Mouse (Mus musculus): Measurements from ENCODE around the gene Heatr5b. TPM values are rescaled to one million over a fixed set of nuclear protein-coding genes. Genes with fewer than 3 reads are reported as not detected.

Gene Heatr5b
- polyA plus RNA-seq, 1 experiment = 32.8 TPM

DNA sequence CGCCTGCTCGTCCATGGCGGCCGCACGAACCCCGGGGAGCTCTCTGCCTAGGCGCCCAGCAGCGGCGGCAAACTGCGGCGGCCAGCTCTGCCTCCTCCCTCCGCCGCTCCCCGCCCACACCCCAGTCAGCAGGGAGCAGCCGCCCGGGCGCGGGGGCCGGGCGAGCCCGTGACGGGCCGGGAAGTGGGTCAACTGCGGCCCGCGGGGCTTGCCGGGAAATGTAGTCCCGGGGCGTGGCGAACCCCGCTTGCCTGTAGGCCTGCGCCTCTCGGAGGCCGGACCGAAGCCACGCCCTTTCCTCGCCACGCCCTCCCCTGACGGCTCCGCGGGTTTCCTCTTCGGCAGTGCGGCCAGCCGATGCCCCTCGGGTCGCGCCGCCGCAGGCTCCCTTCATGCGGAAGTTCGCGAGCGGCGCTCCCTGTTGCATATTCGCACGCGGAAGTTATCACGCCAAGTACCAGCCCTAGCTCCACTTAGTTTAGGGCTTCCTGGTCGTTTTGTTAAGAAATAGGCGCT lies 98.6 kb downstream of the Heatr5b start:
- Histone ChIP-seq H3K4me3 (ENCODE audit: insufficient read depth, low read depth, low read length) (peak overlapping the region; percentile 89), H3K27ac (replicated peaks; ENCODE audit: low read depth, low read length) (peak overlapping the region; percentile 77), H3K4me1 (ENCODE audit: control insufficient read depth, insufficient read depth, insufficient read length, low read length) (peaks cover 14% of the 10 kb centered on the region; the same call in 1 of the 2 replicates)

DNA sequence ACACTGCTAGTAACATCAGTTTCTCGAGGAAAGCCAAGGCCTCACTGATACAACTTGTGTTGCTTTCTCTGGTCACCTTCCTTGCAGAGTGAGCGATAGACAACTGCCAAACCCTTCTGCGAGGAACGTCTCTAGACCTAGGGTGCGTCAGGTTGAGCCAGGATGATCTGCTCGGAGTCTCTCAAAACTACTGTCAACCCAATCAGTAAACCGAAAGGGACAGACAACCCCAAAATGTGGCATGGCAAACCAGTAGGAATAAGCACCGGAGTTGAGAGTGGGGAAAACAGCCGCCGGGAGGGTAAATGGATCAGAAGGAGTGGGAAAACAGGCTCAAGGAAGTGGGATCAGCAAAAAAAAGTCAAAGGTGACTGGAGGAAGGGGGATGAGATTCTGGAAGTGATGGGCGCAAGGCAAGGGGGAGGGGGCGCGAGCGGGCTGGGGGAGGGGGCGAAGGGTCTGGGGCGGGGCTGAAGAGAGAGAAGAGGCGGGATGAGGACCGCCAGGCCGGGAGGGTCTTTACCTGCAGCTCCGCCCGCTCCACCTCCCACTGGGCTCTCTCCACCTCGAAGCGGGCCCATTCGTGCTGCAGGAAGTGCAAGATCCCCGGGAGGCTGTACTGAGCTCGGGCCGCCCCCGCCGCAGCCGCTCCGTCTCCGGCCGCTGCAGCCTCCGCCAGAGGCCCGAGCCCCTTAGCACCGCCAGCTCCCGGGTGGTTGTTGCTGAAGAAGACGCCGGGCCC lies 99.3 kb downstream of the Heatr5b start:
- peaks cover 14% of the 10 kb centered on the region; the same call in 1 of the 2 replicates for H3K4me1 ChIP-seq (ENCODE audit: control insufficient read depth, insufficient read depth, insufficient read length, low read length)
- peak overlapping the region; percentile 89 for H3K4me3 ChIP-seq (ENCODE audit: insufficient read depth, low read depth, low read length)
- H3K27ac ChIP-seq (replicated peaks; ENCODE audit: low read depth, low read length) = peak overlapping the region; percentile 22; the same call in 1 of the 2 replicates

- peak overlapping the region; percentile 29; the same call in 1 of the 2 replicates for H3K4me3 ChIP-seq (ENCODE audit: insufficient read depth, low read depth, low read length)
- H3K27ac ChIP-seq (replicated peaks; ENCODE audit: low read depth, low read length) = 0 out of 2 replicates have a peak overlapping the region, but pooled peaks have one; percentile 6
- peaks cover 14% of the 10 kb centered on the region; the same call in 1 of the 2 replicates for H3K4me1 ChIP-seq (ENCODE audit: control insufficient read depth, insufficient read depth, insufficient read length, low read length)
These were observed 100.4 kb downstream of the Heatr5b start for GRCm38 (mm10) chr17:78734806-78735205.

GRCm38 (mm10) chr17:78732056-78732455 lies 103.1 kb downstream of the Heatr5b start:
- H3K4me3 ChIP-seq (ENCODE audit: insufficient read depth, low read depth, low read length) = no peak overlapping the region
- H3K27ac ChIP-seq (replicated peaks; ENCODE audit: low read depth, low read length) = no peak overlapping the region
- peaks cover 14% of the 10 kb centered on the region for H3K4me1 ChIP-seq (ENCODE audit: control insufficient read depth, insufficient read depth, insufficient read length, low read length)

DNA sequence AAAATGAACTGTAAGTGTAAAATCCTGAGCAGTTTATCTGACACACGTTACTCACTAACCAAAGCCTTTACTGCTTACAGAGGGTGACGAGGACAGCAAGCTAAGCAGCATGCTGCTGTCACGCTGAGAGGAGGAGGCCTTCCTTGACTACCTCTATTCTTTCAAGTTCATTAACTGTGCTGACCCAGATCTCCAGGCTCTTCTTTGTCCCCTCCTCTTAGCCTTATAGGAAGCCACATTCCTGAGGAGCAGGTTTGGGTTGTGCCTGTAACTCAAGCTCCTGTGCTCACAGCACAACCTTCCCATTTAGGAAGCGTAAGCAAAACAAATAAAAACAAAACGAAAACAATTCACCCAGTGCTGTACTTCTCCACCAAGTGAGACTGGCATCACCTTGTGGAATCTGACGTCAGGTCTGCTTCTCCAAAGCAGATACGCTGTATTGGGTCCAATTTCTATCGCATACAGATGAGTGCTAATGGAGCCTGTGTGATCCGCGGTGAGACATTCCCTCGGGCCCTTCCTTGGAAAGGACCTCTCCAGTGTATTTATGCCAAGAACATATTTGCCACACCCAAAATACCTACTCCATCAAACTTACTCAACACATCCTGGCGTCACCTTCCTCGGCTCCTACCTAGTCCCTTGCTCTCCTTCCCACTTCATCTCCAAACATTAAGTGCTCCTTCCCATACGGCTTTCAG lies 108.3 kb downstream of the Heatr5b start:
- Histone ChIP-seq H3K4me3 (ENCODE audit: insufficient read depth, low read depth, low read length) (no peak overlapping the region), H3K4me1 (ENCODE audit: control insufficient read depth, insufficient read depth, insufficient read length, low read length) (peaks cover under 1% of the 10 kb centered on the region), H3K27ac (replicated peaks; ENCODE audit: low read depth, low read length) (no peak overlapping the region)

- no peaks in the 10 kb centered on the region; the same call in 1 of the 2 replicates for H3K4me1 ChIP-seq (ENCODE audit: control insufficient read depth, insufficient read depth, insufficient read length, low read length)
- H3K4me3 ChIP-seq (ENCODE audit: insufficient read depth, low read depth, low read length) = no peak overlapping the region
- no peak overlapping the region for H3K27ac ChIP-seq (replicated peaks; ENCODE audit: low read depth, low read length)
These were observed 110.6 kb downstream of the Heatr5b start for GRCm38 (mm10) chr17:78724461-78725055.

DNA sequence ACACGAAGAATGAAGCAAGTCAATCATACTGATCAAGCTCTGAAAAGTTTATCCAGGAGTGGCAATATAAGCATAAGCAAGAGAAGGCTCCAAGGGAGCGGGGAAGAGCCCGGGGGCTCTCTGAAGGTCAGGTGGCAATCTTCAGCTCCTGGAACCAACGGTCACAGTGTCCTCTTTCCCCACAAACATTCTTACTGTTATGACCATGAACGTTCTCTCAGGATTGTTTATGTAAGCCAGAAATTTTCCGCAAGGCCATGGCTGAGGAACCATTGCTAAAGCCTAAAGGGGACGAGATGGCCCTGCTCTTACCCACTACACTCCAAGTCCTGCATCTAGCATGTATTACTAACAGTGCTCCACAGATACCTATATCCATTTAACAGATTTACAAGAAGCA lies 113.5 kb downstream of the Heatr5b start:
- H3K4me3 ChIP-seq (ENCODE audit: insufficient read depth, low read depth, low read length) = no peak overlapping the region
- H3K4me1 ChIP-seq (ENCODE audit: control insufficient read depth, insufficient read depth, insufficient read length, low read length) = no peaks in the 10 kb centered on the region
- no peak overlapping the region for H3K27ac ChIP-seq (replicated peaks; ENCODE audit: low read depth, low read length)

DNA sequence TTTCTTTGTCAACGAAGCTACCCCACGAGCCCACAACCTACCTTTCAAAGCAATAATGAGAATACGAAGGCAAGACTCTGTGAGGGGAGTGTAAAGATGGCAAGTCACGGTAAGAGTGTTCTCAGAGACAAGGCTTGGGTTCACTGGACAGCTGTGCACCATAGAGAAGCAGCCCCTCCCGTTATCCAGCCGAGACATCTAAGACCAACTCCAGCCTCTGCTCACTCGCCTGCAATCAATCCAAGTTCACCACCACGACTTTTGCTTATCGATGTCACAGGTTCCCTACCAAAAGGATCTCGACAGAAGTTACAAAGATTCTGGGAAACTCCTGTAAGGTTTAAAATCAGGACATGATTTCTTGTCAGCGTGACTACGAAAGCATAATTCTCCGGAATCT lies 116.1 kb downstream of the Heatr5b start:
- H3K4me3 ChIP-seq (ENCODE audit: insufficient read depth, low read depth, low read length) = no peak overlapping the region
- no peak overlapping the region for H3K27ac ChIP-seq (replicated peaks; ENCODE audit: low read depth, low read length)

GRCm38 (mm10) chr17:78710258-78710657 lies 124.9 kb downstream of the Heatr5b start:
- H3K4me1 ChIP-seq (ENCODE audit: control insufficient read depth, insufficient read depth, insufficient read length, low read length) = no peaks in the 10 kb centered on the region
- no peak overlapping the region for H3K4me3 ChIP-seq (ENCODE audit: insufficient read depth, low read depth, low read length)
- H3K27ac ChIP-seq (replicated peaks; ENCODE audit: low read depth, low read length) = no peak overlapping the region

More for the DNA sequence above, 116.1 kb downstream of the Heatr5b start:
- H3K4me1 ChIP-seq (ENCODE audit: control insufficient read depth, insufficient read depth, insufficient read length, low read length) = no peaks in the 10 kb centered on the region; the same call in 1 of the 2 replicates

GRCm38 (mm10) chr17:78708422-78708821 lies 126.7 kb downstream of the Heatr5b start:
- Histone ChIP-seq H3K27ac (replicated peaks; ENCODE audit: low read depth, low read length) (no peak overlapping the region), H3K4me1 (ENCODE audit: control insufficient read depth, insufficient read depth, insufficient read length, low read length) (no peaks in the 10 kb centered on the region), H3K4me3 (ENCODE audit: insufficient read depth, low read depth, low read length) (no peak overlapping the region)

GRCm38 (mm10) chr17:78702988-78703387 lies 132.2 kb downstream of the Heatr5b start:
- Histone ChIP-seq H3K4me3 (ENCODE audit: insufficient read depth, low read depth, low read length) (no peak overlapping the region), H3K4me1 (ENCODE audit: control insufficient read depth, insufficient read depth, insufficient read length, low read length) (no peaks in the 10 kb centered on the region), H3K27ac (replicated peaks; ENCODE audit: low read depth, low read length) (no peak overlapping the region)

Other genes with a start within 250 kb of the Heatr5b start
- gene Strn, start 98.2 kb downstream of the Heatr5b start, polyA plus RNA-seq (2012; ENCODE audit: insufficient read depth, insufficient read length, missing spikeins) = 6.4 and 7.8 TPM in 2 replicates
- gene Gpatch11, start 203 bp upstream of the Heatr5b start, polyA plus RNA-seq (2012; ENCODE audit: insufficient read depth, insufficient read length, missing spikeins) = 39.0 and 60.0 TPM in 2 replicates
- gene Eif2ak2, start 47.2 kb upstream of the Heatr5b start, polyA plus RNA-seq (2012; ENCODE audit: insufficient read depth, insufficient read length, missing spikeins) = 10.0 and 12.0 TPM in 2 replicates
- not detected in 2 replicates for gene Sult6b1, start 71.6 kb upstream of the Heatr5b start, polyA plus RNA-seq (2012; ENCODE audit: insufficient read depth, insufficient read length, missing spikeins)
- 88.0 and 93.4 TPM in 2 replicates for gene Cebpzos, start 81.1 kb upstream of the Heatr5b start, polyA plus RNA-seq (2012; ENCODE audit: insufficient read depth, insufficient read length, missing spikeins)
- 23.0 and 27.2 TPM in 2 replicates for gene Cebpz, start 101.7 kb upstream of the Heatr5b start, polyA plus RNA-seq (2012; ENCODE audit: insufficient read depth, insufficient read length, missing spikeins)
- 69.0 and 96.7 TPM in 2 replicates for gene Ndufaf7, start 101.8 kb upstream of the Heatr5b start, polyA plus RNA-seq (2012; ENCODE audit: insufficient read depth, insufficient read length, missing spikeins)
- 8.6 and 12.2 TPM in 2 replicates for gene Prkd3, start 185.5 kb upstream of the Heatr5b start, polyA plus RNA-seq (2012; ENCODE audit: insufficient read depth, insufficient read length, missing spikeins)
- 3.1 and 4.0 TPM in 2 replicates for gene Qpct, start 216.5 kb upstream of the Heatr5b start, polyA plus RNA-seq (2012; ENCODE audit: insufficient read depth, insufficient read length, missing spikeins)

All from brown adipose tissue, adult 24 weeks (tissue).